Mouse (Mus musculus): ENCODE results near the gene Smc3.
A peak's percentile ranks its signal among the peaks of the same experiment; 100 is the strongest.

Gene Smc3

GRCm38 (mm10) chr19:53657437-53657836, 57.2 kb downstream of the Smc3 start:
- DNase-seq, result no peak

GRCm38 (mm10) chr19:53660722-53661420, 60.7 kb downstream of the Smc3 start:
- no peak for DNase-seq

GRCm38 (mm10) chr19:53661938-53662722, 61.9 kb downstream of the Smc3 start:
- DNase-seq, result no peak

DNA sequence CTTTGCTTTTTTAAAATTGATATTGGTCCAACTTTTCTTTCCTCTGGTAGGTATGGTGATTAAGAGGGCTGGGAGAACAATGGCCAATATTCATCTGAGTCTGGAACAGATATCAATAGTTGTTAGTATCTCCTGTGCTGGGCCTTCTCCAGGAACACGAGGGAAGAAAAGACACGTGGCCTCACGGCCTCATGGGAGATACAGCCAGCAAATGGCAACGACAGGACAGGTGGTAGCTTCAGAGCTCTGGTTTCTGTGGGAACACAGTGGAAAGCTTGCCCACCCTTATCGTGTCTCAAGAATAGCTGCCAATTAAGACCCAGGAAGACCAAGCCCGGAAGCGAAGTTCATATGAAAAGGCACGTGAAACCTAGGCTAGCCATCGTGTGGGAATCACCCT, 64.6 kb downstream of the Smc3 start:
- no peak for DNase-seq

GRCm38 (mm10) chr19:53665391-53665790, 65.2 kb downstream of the Smc3 start:
- DNase-seq, result no peak

GRCm38 (mm10) chr19:53666708-53667107, 66.5 kb downstream of the Smc3 start:
- no peak for DNase-seq

- no peak for DNase-seq
Measured at GRCm38 (mm10) chr19:53668821-53669220, 68.6 kb downstream of the Smc3 start.

DNA sequence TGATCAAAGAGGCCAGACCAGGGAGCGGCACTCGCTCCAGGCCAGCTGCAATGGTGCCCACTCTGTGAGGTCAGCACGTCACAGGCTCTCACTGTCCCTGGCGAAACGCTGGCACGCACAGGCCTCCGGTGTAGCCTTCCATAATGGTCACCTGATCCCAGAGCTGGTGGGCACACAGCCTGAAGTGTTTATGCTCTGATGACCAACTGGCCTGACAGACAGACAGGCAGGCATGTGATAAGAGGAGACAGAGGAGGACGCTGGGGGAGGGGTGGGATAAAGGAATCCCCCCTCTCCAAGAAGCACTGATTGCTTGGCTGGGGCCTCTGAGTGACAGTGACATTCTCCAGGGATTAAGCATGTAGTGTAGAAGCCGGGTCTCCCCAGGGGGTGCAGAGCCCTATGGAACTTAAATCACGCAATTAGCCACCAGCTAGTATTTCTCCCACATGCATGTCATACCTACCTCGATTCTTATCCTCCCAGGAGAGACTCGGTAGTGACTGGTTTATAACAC, 70.5 kb downstream of the Smc3 start:
- no peak for DNase-seq

GRCm38 (mm10) chr19:53671432-53671831, 71.2 kb downstream of the Smc3 start:
- no peak for DNase-seq

- DNase-seq, result no peak
Measured at GRCm38 (mm10) chr19:53674131-53674925, 74.1 kb downstream of the Smc3 start.

- no peak for DNase-seq
Measured at GRCm38 (mm10) chr19:53676228-53676627, 76.0 kb downstream of the Smc3 start.

DNA sequence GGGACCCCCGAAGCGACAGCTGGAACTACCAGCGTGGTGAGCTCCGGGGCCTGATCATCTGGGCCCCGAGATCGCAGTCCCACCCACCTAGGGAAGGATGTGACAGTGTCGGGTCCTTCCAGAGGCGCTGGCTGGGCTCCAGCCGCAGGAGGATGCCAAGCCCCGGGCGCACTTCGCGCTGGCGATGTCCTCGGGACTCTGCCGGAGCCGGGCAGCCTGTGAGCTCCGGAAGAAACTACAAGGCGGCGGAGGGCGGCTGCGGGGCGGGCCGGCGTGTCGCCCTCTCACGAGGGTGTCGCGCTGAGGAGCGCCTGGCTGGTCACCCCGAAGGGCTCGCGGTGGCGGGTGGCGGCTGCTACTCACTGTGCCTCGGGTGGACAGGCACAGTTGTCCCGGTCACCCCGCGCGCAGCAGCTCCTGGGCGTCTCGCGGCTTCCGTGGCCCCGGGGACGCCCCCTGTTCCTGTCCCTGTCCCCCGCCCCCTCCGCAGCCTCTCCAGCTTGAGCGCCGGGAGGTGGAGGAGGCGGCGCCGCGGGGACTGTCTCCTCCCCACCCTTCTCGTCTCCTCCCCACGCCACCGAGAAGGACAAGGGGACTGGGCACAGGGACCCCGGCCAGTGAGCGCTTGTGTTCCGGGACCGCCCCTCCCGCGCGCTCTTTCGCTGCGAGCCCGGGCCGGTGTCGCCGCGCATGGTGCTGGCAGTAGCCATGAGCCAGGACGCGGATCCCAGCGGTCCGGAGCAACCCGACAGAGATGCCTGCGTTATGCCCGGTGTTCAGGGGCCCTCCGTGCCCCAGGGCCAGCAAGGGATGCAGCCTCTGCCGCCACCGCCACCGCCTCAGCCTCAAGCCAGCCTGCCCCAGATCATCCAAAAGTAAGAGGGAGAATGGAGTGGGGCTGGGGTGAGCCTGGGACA, 76.8 kb downstream of the Smc3 start, which contains the start of gene Rbm20:
Rbm20 (plus strand) TSS at position 589 of the 917 bp plus-strand sequence.
- DNase-seq, result peak; percentile 6 to 30

GRCm38 (mm10) chr19:53679194-53679593, 79.0 kb downstream of the Smc3 start:
- no peak for DNase-seq

GRCm38 (mm10) chr19:53679981-53680380, 79.8 kb downstream of the Smc3 start:
- DNase-seq, result no peak

DNA sequence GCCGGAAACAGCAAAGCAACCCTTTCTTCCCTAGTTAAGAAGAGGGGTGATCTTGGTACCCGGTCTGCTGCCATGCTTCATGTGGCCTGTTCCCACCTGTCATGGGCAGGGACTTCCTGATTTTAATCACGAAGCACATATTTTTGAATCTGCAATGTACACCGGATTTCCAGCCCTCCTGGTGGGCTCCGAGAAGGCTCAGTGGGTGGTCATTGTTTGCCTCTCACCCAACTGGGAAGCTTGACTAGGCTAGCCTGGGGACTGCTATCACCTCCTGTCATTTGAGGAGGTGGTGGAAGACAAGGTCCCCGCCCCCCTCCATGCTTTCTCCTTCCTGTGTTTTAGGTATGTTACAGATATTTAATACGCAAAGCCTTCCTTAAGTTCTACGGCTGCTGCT, 82.2 kb downstream of the Smc3 start:
- DNase-seq, result no peak

DNA sequence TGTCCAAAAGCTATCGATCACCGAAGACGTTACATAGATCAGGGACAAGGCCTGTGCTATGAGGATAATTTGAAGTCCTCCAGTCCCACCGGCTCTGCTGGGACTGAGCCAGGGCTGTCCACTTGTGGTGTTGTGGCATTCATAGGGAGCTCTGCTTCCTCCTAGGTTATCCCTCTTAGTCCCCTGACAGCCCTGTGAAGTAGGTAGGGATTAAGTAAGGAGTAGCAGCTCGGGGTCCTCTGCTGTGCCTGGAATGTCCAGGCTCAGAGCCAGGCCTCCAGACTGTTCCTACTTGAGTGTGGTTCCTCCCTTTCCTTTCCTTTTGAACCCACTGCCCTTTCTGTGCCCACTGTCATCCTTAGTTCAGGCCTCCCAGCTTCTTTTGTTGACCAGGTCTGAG, 87.4 kb downstream of the Smc3 start:
- DNase-seq, result no peak

GRCm38 (mm10) chr19:53690816-53691215, 90.6 kb downstream of the Smc3 start:
- DNase-seq, result no peak

GRCm38 (mm10) chr19:53694020-53694419, 93.8 kb downstream of the Smc3 start:
- no peak for DNase-seq
